Mouse (Mus musculus) limb, embryonic 11.5 days (tissue): ENCODE measurements around the gene Cpne4. TPM values are rescaled to one million over a fixed set of nuclear protein-coding genes. Genes with fewer than 3 reads are reported as not detected.

Experiments
- ATAC-seq: fragments of 200-750 bp; cut with Nextera tagmentation; 2 replicates; pipeline ENCODE4 v1.8.0; 2017; ENCODE audit warnings: low read depth; ENCODE audit not compliant: insufficient number of reproducible peaks, low FRiP score, low TSS enrichment
- DNase-seq: peaks from one replicate; pipeline ENCODE4 v3.0.0-alpha.2; 2015; ENCODE audit warnings: low spot score
- H3K27ac ChIP-seq: fragments of 300-500 bp; sonication (generic); replicated peaks from 2 replicates; pipeline ENCODE4 v1.5.1; 2014; ENCODE audit warnings: low read depth, mild to moderate bottlenecking, low read length
- H3K27me3 ChIP-seq: fragments of 300-500 bp; sonication (generic); 2 replicates; pipeline ENCODE4 v1.6.1; 2014; ENCODE audit warnings: mild to moderate bottlenecking, low read length, mixed read lengths; ENCODE audit not compliant: control insufficient read depth, insufficient read depth
- H3K36me3 ChIP-seq: fragments of 300-500 bp; sonication (generic); 2 replicates; pipeline ENCODE4 v1.6.1; 2014; ENCODE audit warnings: mild to moderate bottlenecking, low read length, moderate library complexity, mixed read lengths; ENCODE audit not compliant: control insufficient read depth, insufficient read depth
- H3K4me1 ChIP-seq: fragments of 300-500 bp; sonication (generic); 2 replicates; pipeline ENCODE4 v1.6.1; 2014; ENCODE audit warnings: low read length, mixed read lengths; ENCODE audit not compliant: control insufficient read depth, insufficient read depth
- H3K4me2 ChIP-seq: fragments of 300-500 bp; sonication (generic); 2 replicates; pipeline ENCODE4 v1.6.1; 2014; ENCODE audit warnings: low read depth, mild to moderate bottlenecking, moderate library complexity; ENCODE audit not compliant: severe bottlenecking
- H3K4me3 ChIP-seq: fragments of 300-500 bp; sonication (generic); 2 replicates; pipeline ENCODE4 v1.5.1; 2014; ENCODE audit warnings: low read depth, low read length
- H3K9ac ChIP-seq: fragments of 300-500 bp; sonication (generic); 2 replicates; pipeline ENCODE4 v1.6.1; 2014; ENCODE audit warnings: mild to moderate bottlenecking, low read length
- H3K9me3 ChIP-seq: fragments of 300-500 bp; sonication (generic); 2 replicates; pipeline ENCODE4 v1.6.1; 2016; ENCODE audit warnings: low read length; ENCODE audit not compliant: control insufficient read depth
- WGBS: fragments of 180-500 bp; shearing (Covaris S2); extraction: QIAGEN DNeasy Blood & Tissue Kit; methylation state at CpG from one replicate; pipeline ENCODE4 v1.1.7; 2014; 5-methylcytosine and 5-hydroxymethylcytosine counted together
- polyA plus RNA-seq: library from polyadenylated mRNA; unstranded; fragments of >200 nt; fragmentation: Nextera tagmentation; extraction: Ambion mirVana; gene quantifications from 2 replicates; pipeline ENCODE4 v1.2.1, GENCODE M21; 2014

The Cpne4 gene
- polyA plus RNA-seq, 1 experiment from 2014 or later, result not detected

- Histone ChIP-seq H3K4me1 (no peaks in the 10 kb centered on the region), H3K36me3 (no peaks in the 10 kb centered on the region), H3K9ac (no peak overlapping the region), H3K9me3 (no peaks in the 10 kb centered on the region), H3K4me3 (no peak overlapping the region), H3K27ac (no peak overlapping the region), H3K4me2 (no peak overlapping the region), H3K27me3 (no peaks in the 10 kb centered on the region)
- 85% methylated on average over 14 of the region's 14 CpGs for WGBS
- ATAC-seq (no peak), DNase-seq (no peak)
Observed at GRCm38 (mm10) chr9:104742661-104743380, 195.7 kb downstream of the Cpne4 start.

GRCm38 (mm10) chr9:104755519-104755918 is 208.4 kb downstream of the Cpne4 start:
- no peak overlapping the region for H3K9ac ChIP-seq
- no peak overlapping the region for H3K4me3 ChIP-seq
- DNase-seq (no peak), ATAC-seq (no peak)
- H3K4me2 ChIP-seq, result no peak overlapping the region
- no peaks in the 10 kb centered on the region for H3K4me1 ChIP-seq
- no peaks in the 10 kb centered on the region for H3K36me3 ChIP-seq
- no peaks in the 10 kb centered on the region for H3K27me3 ChIP-seq
- WGBS, result 93% methylated on average over 14 of the region's 14 CpGs
- no peak overlapping the region for H3K27ac ChIP-seq
- no peaks in the 10 kb centered on the region for H3K9me3 ChIP-seq

- Histone ChIP-seq H3K9ac (no peak overlapping the region), H3K27me3 (no peaks in the 10 kb centered on the region), H3K27ac (no peak overlapping the region), H3K36me3 (no peaks in the 10 kb centered on the region), H3K4me2 (no peak overlapping the region), H3K4me3 (no peak overlapping the region), H3K9me3 (no peaks in the 10 kb centered on the region), H3K4me1 (no peaks in the 10 kb centered on the region)
- no peak for DNase-seq
- 93% methylated on average over 7 of the region's 7 CpGs for WGBS
- ATAC-seq, result no peak
Observed at GRCm38 (mm10) chr9:104760031-104760430, 212.9 kb downstream of the Cpne4 start.

- ATAC-seq, result no peak
- Histone ChIP-seq H3K4me1 (no peaks in the 10 kb centered on the region), H3K4me3 (no peak overlapping the region), H3K36me3 (no peaks in the 10 kb centered on the region), H3K27ac (no peak overlapping the region), H3K27me3 (no peaks in the 10 kb centered on the region), H3K9me3 (no peaks in the 10 kb centered on the region), H3K4me2 (no peak overlapping the region), H3K9ac (no peak overlapping the region)
- DNase-seq, result no peak
- WGBS, result 87% methylated on average over 7 of the region's 7 CpGs
Observed at GRCm38 (mm10) chr9:104776198-104776815, 229.2 kb downstream of the Cpne4 start.

- ATAC-seq, result no peak
- Histone ChIP-seq H3K36me3 (no peaks in the 10 kb centered on the region), H3K4me3 (no peak overlapping the region), H3K27me3 (no peaks in the 10 kb centered on the region), H3K4me1 (no peaks in the 10 kb centered on the region), H3K27ac (no peak overlapping the region), H3K4me2 (no peak overlapping the region), H3K9ac (no peak overlapping the region), H3K9me3 (no peaks in the 10 kb centered on the region)
- WGBS, result 74% methylated on average over 3 of the region's 3 CpGs
- DNase-seq, result no peak
Observed at GRCm38 (mm10) chr9:104777135-104777534, 230.0 kb downstream of the Cpne4 start.

- Histone ChIP-seq H3K4me3 (no peak overlapping the region), H3K9me3 (no peaks in the 10 kb centered on the region), H3K36me3 (no peaks in the 10 kb centered on the region), H3K4me2 (no peak overlapping the region), H3K27me3 (no peaks in the 10 kb centered on the region), H3K4me1 (no peaks in the 10 kb centered on the region), H3K9ac (no peak overlapping the region), H3K27ac (no peak overlapping the region)
- no peak for ATAC-seq
- no peak for DNase-seq
- 84% methylated on average over 5 of the region's 5 CpGs for WGBS
Observed at GRCm38 (mm10) chr9:104777780-104778179, 230.7 kb downstream of the Cpne4 start.

GRCm38 (mm10) chr9:104796601-104797000 is 249.5 kb downstream of the Cpne4 start:
- Histone ChIP-seq H3K9ac (no peak overlapping the region), H3K4me3 (no peak overlapping the region), H3K4me2 (no peak overlapping the region), H3K27me3 (no peaks in the 10 kb centered on the region), H3K4me1 (no peaks in the 10 kb centered on the region), H3K27ac (no peak overlapping the region), H3K9me3 (no peaks in the 10 kb centered on the region), H3K36me3 (no peaks in the 10 kb centered on the region)
- ATAC-seq (no peak), DNase-seq (no peak)
- 40% methylated on average over 2 of the region's 2 CpGs for WGBS

GRCm38 (mm10) chr9:104804776-104805175 is 257.7 kb downstream of the Cpne4 start:
- ATAC-seq, result no peak
- H3K4me3 ChIP-seq, result no peak overlapping the region
- DNase-seq, result no peak
- no peak overlapping the region for H3K9ac ChIP-seq
- whole genome bisulfite sequencing, result 80% methylated on average over 4 of the region's 4 CpGs
- H3K9me3 ChIP-seq, result no peaks in the 10 kb centered on the region
- no peak overlapping the region for H3K27ac ChIP-seq
- no peaks in the 10 kb centered on the region for H3K27me3 ChIP-seq
- H3K4me2 ChIP-seq, result no peak overlapping the region
- H3K36me3 ChIP-seq, result no peaks in the 10 kb centered on the region
- no peaks in the 10 kb centered on the region for H3K4me1 ChIP-seq
